Mouse (Mus musculus): Measurements from ENCODE around the gene Acot6. TPM values are rescaled to one million over a fixed set of nuclear protein-coding genes. Genes with fewer than 3 reads are reported as not detected.

Gene Acot6
- total and polyA plus RNA-seq, 2 experiments from 2014 or later, result 1.3 to 5.1 TPM

- H3K36me3 ChIP-seq (ENCODE audit: insufficient read depth), result no peaks in the 10 kb centered on the region
- 99% methylated on average over 2 of the region's 2 CpGs for WGBS
- TF ChIP-seq CTCF (IDR thresholded peaks at IDR 0.05; ENCODE audit: low read depth), result no peak
- no peaks in the 10 kb centered on the region for H3K9me3 ChIP-seq (ENCODE audit: low read length)
- H3K27me3 ChIP-seq (ENCODE audit: insufficient read depth, low read length), result no peaks in the 10 kb centered on the region
- no peak overlapping the region for H3K27ac ChIP-seq (ENCODE audit: low read depth, low read length)
- ATAC-seq (no peak), DNase-seq (no peak)
- H3K4me2 ChIP-seq (ENCODE audit: low read depth), result no peak overlapping the region
- no peak overlapping the region for H3K4me3 ChIP-seq (ENCODE audit: low read depth, low read length)
- no peak overlapping the region for H3K9ac ChIP-seq
- H3K4me1 ChIP-seq (ENCODE audit: insufficient read depth), result no peaks in the 10 kb centered on the region
Observed at GRCm38 (mm10) chr12:84099605-84100004, 849 bp upstream of the Acot6 start.

- Histone ChIP-seq H3K27me3 (ENCODE audit: insufficient read depth, low read length) (no peaks in the 10 kb centered on the region), H3K4me2 (ENCODE audit: low read depth) (peak overlapping the region; percentile 54), H3K4me3 (ENCODE audit: low read depth, low read length) (peak overlapping the region; percentile 41; the same call in 1 of the 2 replicates), H3K27ac (ENCODE audit: low read depth, low read length) (no peak overlapping the region), H3K9me3 (ENCODE audit: low read length) (no peaks in the 10 kb centered on the region), H3K4me1 (ENCODE audit: insufficient read depth) (no peaks in the 10 kb centered on the region), H3K36me3 (ENCODE audit: insufficient read depth) (no peaks in the 10 kb centered on the region), H3K9ac (no peak overlapping the region)
- DNase-seq (no peak), ATAC-seq (no peak)
- WGBS, result 46% methylated on average over 1 of the region's 1 CpGs
- TF ChIP-seq CTCF (IDR thresholded peaks at IDR 0.05; ENCODE audit: low read depth), result no peak
Observed at GRCm38 (mm10) chr12:84100071-84100470, 383 bp upstream of the Acot6 start.

DNA sequence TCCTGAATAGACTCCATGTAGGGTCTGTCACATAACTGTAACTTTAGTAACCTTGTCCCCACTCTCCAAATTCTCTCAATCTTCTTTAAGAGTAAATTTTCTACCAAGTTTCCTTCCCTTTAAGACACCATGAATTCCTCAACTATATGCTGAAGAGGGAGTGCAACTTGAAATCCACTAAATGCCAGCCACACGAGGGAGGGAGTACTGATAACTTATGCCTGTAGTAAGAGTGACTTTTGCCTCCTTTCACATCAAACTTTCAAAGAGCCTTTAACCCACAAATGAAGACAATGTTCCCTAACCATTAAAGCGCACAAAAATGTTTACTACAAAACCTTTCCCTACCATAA, 1.0 kb downstream of the Acot6 start:
- H3K27ac ChIP-seq (ENCODE audit: low read depth, low read length), result no peak overlapping the region

GRCm38 (mm10) chr12:84107012-84107411, 6.6 kb downstream of the Acot6 start:
- no peak for TF ChIP-seq CTCF (IDR thresholded peaks at IDR 0.05; ENCODE audit: low read depth)
- WGBS, result 82% methylated on average over 3 of the region's 3 CpGs
- no peaks in the 10 kb centered on the region for H3K36me3 ChIP-seq (ENCODE audit: insufficient read depth)
- H3K4me3 ChIP-seq (ENCODE audit: low read depth, low read length), result no peak overlapping the region
- no peak overlapping the region for H3K27ac ChIP-seq (ENCODE audit: low read depth, low read length)
- ATAC-seq (no peak), DNase-seq (no peak)
- H3K9me3 ChIP-seq (ENCODE audit: low read length), result no peaks in the 10 kb centered on the region
- no peak overlapping the region for H3K9ac ChIP-seq
- H3K4me2 ChIP-seq (ENCODE audit: low read depth), result no peak overlapping the region
- no peaks in the 10 kb centered on the region for H3K27me3 ChIP-seq (ENCODE audit: insufficient read depth, low read length)
- H3K4me1 ChIP-seq (ENCODE audit: insufficient read depth), result no peaks in the 10 kb centered on the region

More for the DNA sequence above, 1.0 kb downstream of the Acot6 start:
- Histone ChIP-seq H3K4me1 (ENCODE audit: insufficient read depth) (no peaks in the 10 kb centered on the region), H3K9ac (no peak overlapping the region), H3K36me3 (ENCODE audit: insufficient read depth) (no peaks in the 10 kb centered on the region), H3K4me2 (ENCODE audit: low read depth) (peak overlapping the region; percentile 54), H3K4me3 (ENCODE audit: low read depth, low read length) (peak overlapping the region; percentile 41), H3K9me3 (ENCODE audit: low read length) (no peaks in the 10 kb centered on the region), H3K27me3 (ENCODE audit: insufficient read depth, low read length) (no peaks in the 10 kb centered on the region)
- no peak for TF ChIP-seq CTCF (IDR thresholded peaks at IDR 0.05; ENCODE audit: low read depth)
- ATAC-seq (peak; percentile 25; the same call in 1 of the 2 replicates), DNase-seq (no peak)
- WGBS, result 45% methylated on average over 2 of the region's 2 CpGs

DNA sequence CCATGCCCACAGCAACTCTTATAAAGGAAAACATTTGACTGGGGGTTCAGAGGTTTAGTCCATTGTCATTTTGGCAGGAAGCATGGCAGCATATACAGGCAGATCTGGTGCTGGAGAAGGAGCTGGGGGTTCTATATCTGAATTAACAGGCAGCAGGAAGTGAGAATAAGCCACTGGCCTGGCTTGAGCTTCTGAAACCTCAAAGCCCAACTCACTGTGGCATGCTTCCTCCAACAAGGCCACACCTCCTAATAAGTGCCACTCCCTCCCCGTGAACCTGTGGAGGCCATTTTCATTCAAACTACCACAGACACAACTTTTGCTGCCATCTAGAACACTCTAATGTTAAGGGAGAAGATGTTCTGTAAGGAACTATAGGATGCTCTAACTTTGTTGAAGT, 7.2 kb downstream of the Acot6 start:
- Histone ChIP-seq H3K27ac (ENCODE audit: low read depth, low read length) (no peak overlapping the region), H3K4me1 (ENCODE audit: insufficient read depth) (no peaks in the 10 kb centered on the region), H3K4me3 (ENCODE audit: low read depth, low read length) (no peak overlapping the region), H3K27me3 (ENCODE audit: insufficient read depth, low read length) (no peaks in the 10 kb centered on the region), H3K36me3 (ENCODE audit: insufficient read depth) (no peaks in the 10 kb centered on the region), H3K9ac (no peak overlapping the region), H3K9me3 (ENCODE audit: low read length) (no peaks in the 10 kb centered on the region), H3K4me2 (ENCODE audit: low read depth) (no peak overlapping the region)
- TF ChIP-seq CTCF (IDR thresholded peaks at IDR 0.05; ENCODE audit: low read depth), result no peak
- WGBS, result 71% methylated on average over 1 of the region's 1 CpGs
- ATAC-seq (no peak), DNase-seq (no peak)

- WGBS, result 80% methylated on average over 1 of the region's 1 CpGs
- Histone ChIP-seq H3K4me3 (ENCODE audit: low read depth, low read length) (no peak overlapping the region), H3K9me3 (ENCODE audit: low read length) (no peaks in the 10 kb centered on the region), H3K9ac (no peak overlapping the region), H3K4me2 (ENCODE audit: low read depth) (no peak overlapping the region), H3K27me3 (ENCODE audit: insufficient read depth, low read length) (no peaks in the 10 kb centered on the region), H3K27ac (ENCODE audit: low read depth, low read length) (no peak overlapping the region), H3K36me3 (ENCODE audit: insufficient read depth) (no peaks in the 10 kb centered on the region), H3K4me1 (ENCODE audit: insufficient read depth) (peaks cover 2% of the 10 kb centered on the region; the same call in 1 of the 2 replicates)
- TF ChIP-seq CTCF (IDR thresholded peaks at IDR 0.05; ENCODE audit: low read depth), result no peak
- ATAC-seq (no peak), DNase-seq (no peak)
Observed at GRCm38 (mm10) chr12:84109924-84110323, 9.5 kb downstream of the Acot6 start.

DNA sequence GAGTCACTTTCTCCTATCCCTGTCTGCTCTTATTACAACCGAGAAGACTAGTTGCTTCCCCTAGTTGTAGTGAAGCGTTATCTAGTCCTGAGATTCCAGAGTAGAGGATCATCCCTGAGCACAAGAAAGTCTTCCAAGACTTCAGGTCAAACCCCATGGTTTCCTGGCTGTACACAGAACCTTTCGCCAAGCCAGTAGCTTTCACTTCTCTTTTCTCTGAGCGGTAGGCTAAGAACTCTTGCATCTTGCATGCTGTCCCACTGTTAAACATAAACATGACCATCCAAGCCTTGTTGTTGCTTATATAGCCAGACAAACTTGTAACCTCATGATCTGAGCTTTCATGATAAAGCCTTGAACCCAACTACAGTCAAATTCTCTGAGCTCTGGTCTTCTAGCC, 10.4 kb downstream of the Acot6 start:
- ATAC-seq (no peak), DNase-seq (no peak)
- H3K4me2 ChIP-seq (ENCODE audit: low read depth), result no peak overlapping the region
- no peak overlapping the region for H3K27ac ChIP-seq (ENCODE audit: low read depth, low read length)
- TF ChIP-seq CTCF (IDR thresholded peaks at IDR 0.05; ENCODE audit: low read depth), result no peak
- WGBS, result 89% methylated on average over 4 of the region's 4 CpGs
- H3K4me3 ChIP-seq (ENCODE audit: low read depth, low read length), result no peak overlapping the region
- H3K27me3 ChIP-seq (ENCODE audit: insufficient read depth, low read length), result no peaks in the 10 kb centered on the region
- no peaks in the 10 kb centered on the region for H3K36me3 ChIP-seq (ENCODE audit: insufficient read depth)
- no peaks in the 10 kb centered on the region for H3K9me3 ChIP-seq (ENCODE audit: low read length)
- H3K4me1 ChIP-seq (ENCODE audit: insufficient read depth), result peaks cover 6% of the 10 kb centered on the region; the same call in 1 of the 2 replicates
- no peak overlapping the region for H3K9ac ChIP-seq
